Mouse (Mus musculus): Measurements from ENCODE around the gene Pdxp.

DNA sequence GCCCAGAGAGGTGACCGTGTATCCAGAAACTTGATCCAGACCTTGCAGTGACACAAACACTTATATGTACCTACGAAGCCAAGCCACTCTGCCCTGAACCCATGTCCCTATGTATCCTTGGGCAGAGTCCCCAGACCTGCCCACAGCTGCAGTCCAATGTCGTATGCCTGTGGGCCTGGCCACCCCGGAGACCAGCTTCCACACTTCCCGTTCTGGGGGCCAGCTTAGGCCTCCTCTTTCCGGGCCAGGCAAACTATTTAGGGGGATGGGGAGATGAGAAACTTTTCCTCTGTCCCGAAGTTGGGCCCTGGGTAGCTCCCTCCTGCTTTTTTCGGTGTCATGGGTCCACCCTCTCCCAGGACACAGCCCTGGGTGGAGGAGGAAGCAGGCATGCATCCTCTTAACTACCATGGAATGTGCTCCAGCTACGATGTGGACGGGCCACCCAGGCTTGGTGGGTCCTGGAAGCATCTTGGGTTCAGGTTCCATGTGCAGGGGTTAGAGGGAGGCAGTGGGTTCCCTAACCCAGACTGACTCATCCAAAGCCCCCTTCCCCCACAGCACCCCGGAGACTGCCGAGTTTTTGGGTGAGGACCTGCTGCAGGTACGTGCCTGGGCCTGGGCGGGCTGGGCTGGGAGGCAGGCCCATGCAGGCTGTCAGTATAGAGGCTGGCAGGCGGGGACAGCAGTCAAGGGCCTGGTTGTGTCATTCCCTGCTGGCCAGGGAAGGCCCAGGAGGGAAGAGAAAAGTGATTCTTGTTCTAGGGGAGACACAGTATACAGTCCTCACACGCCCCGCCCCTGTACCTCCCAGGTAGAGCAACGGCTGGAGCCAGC, 12.9 kb upstream of the Pdxp start:
- TF ChIP-seq CTCF (conservative IDR thresholded peaks at IDR 0.05 in 1 of 2, IDR thresholded peaks at IDR 0.05 in 1 of 2; ENCODE audit: low read depth in 2 of 2, low read length in 2 of 2) (no peak), JUND (conservative IDR thresholded peaks at IDR 0.05; ENCODE audit: low read depth, low read length) (no peak), POLR2A (IDR thresholded peaks at IDR 0.05; ENCODE audit: low read depth, low read length) (no peak), MAFK (IDR thresholded peaks at IDR 0.05; ENCODE audit: insufficient replicate concordance, low read length) (no peak), USF2 (conservative IDR thresholded peaks at IDR 0.05; ENCODE audit: low read depth, low read length) (no peak), MYC (IDR thresholded peaks at IDR 0.05; ENCODE audit: low read depth, low read length) (no peak)
